Comparison of ENCODE assay signal across 9 mouse cellular contexts in genomic region chr5:30230901-30231300, GRCm38 (mm10). TPM values are rescaled to one million over a fixed set of nuclear protein-coding genes. Genes with fewer than 3 reads are reported as not detected.
A peak's percentile ranks its signal among the peaks of the same experiment; 100 is the strongest.
DNase-seq lines count a peak whose midpoint lies in the region.
"Had no signal": no experiment of that assay in that cellular context is flagged by ENCODE, and none has a peak within 500 bp of the region (broad histone marks: within the 10 kb centered on the region; RNA-seq: fewer than 3 reads in every experiment).

No protein-coding gene starts in this region.

- peak; percentile 19 for DNase-seq in heart, postnatal 4 days
- no peak for DNase-seq in heart, postnatal 36 days
- peak; percentile 20 for DNase-seq in urinary bladder, postnatal 14 days (ENCODE audit: low spot score)
- DNase-seq in urinary bladder, postnatal 25 days (ENCODE audit: low spot score), result no peak
- peak; percentile 17 for DNase-seq in kidney, postnatal 14 days
- peak; percentile 48 to 61 for DNase-seq in thymus, postnatal 10 days (ENCODE audit: low spot score in 2 of 2)
- no peak for DNase-seq in ovary, postnatal 10 days (ENCODE audit: low spot score)
- no peak for DNase-seq in adrenal gland, adult 2 months
- DNase-seq: liver, embryonic 13.5 days had no signal

- intact Hi-C loops in heart, postnatal 36 days (cut with DNase I), result loop anchor here (5.0 kb wide), 1 partner anchor 79 kb away; no protein-coding TSS in a partner anchor

RNA-seq across cellular contexts. Expression of gene Selenoi, which starts 1.5 kb away (rescaled TPM):
- total RNA-seq in heart, postnatal 4 days (2021), result 10 to 100 TPM; 22.8 to 24.9 TPM
- 10 to 100 TPM; 15.0 to 17.4 TPM for total RNA-seq in heart, postnatal 36 days (2021)
- 10 to 100 TPM; 21.8 to 25.6 TPM for total RNA-seq in adrenal gland, adult 2 months (2021)
- polyA plus RNA-seq in adrenal gland, adult 2 months (2012; rRNA removed), result 27.0 and 53.8 TPM in 2 replicates

RNA-seq across cellular contexts. Expression of gene Adgrf3, which starts 25.4 kb away (rescaled TPM):
- under 1 TPM; 0.21 to 0.45 TPM for total RNA-seq in heart, postnatal 4 days (2021)
- total RNA-seq in heart, postnatal 36 days (2021), result under 1 TPM in 1 of 2 experiments, not detected in 1; 0.08 TPM
- total RNA-seq in adrenal gland, adult 2 months (2021), result not detected
- not detected in 2 replicates for polyA plus RNA-seq in adrenal gland, adult 2 months (2012; rRNA removed)
- polyA plus RNA-seq: liver, embryonic 13.5 days had no signal

RNA-seq across cellular contexts. Expression of gene Drc1, which starts 50.3 kb away (rescaled TPM):
- total RNA-seq in heart, postnatal 4 days (2021), result under 1 TPM in 1 of 2 experiments, not detected in 1; 0.11 TPM
- total RNA-seq in heart, postnatal 36 days (2021), result under 1 TPM in 1 of 2 experiments, not detected in 1; 0.11 TPM
- total RNA-seq in adrenal gland, adult 2 months (2021), result under 1 TPM; 0.49 to 0.59 TPM
- polyA plus RNA-seq in adrenal gland, adult 2 months (2012; rRNA removed), result 0.11 TPM in 1 of 2 replicates, not detected in the other

Comparison
In these comparisons a context has a peak if more than half of its experiments do, and no peak if none do; other contexts are left out.
1. DNase-seq: peak in heart, postnatal 4 days (single experiment), urinary bladder, postnatal 14 days (single experiment), kidney, postnatal 14 days (single experiment) and thymus, postnatal 10 days (2 of 2); none in heart, postnatal 36 days (0 of 2), urinary bladder, postnatal 25 days (single experiment), ovary, postnatal 10 days (single experiment) and adrenal gland, adult 2 months (single experiment).